Mouse (Mus musculus) C2C12 (cell line): Measurements from ENCODE around the gene Jam3.

ENCODE experiments used
- CEBPB ChIP-seq: IDR thresholded peaks from one replicate; pipeline ENCODE4 v1.6.1; 2011; ENCODE audit warnings: low read depth, mild to moderate bottlenecking, control low read depth, moderate library complexity
- CTCF ChIP-seq: IDR thresholded peaks from one replicate; pipeline ENCODE4 v1.5.1; 2011; ENCODE audit not compliant: control insufficient read depth, insufficient read depth, insufficient read length
- MAX ChIP-seq: IDR thresholded peaks from one replicate; pipeline ENCODE4 v1.6.1; 2011; ENCODE audit warnings: mild to moderate bottlenecking, control low read depth
- MYOD1 ChIP-seq: IDR thresholded peaks from one replicate; pipeline ENCODE4 v1.6.1; 2011; ENCODE audit warnings: low read depth; ENCODE audit not compliant: control insufficient read depth, insufficient read length
- MYOG ChIP-seq: IDR thresholded peaks from one replicate; pipeline ENCODE4 v1.6.1; 2011; ENCODE audit not compliant: control insufficient read depth, insufficient read length; ENCODE audit errors: extremely low read depth
- USF1 ChIP-seq: IDR thresholded peaks from one replicate; pipeline ENCODE4 v1.6.1; 2011; ENCODE audit warnings: low read depth, mild to moderate bottlenecking, control low read depth, moderate library complexity

GRCm38 (mm10) chr9:27074677-27075076 is 80.5 kb downstream of the Jam3 start:
- no peak for TF ChIP-seq CTCF
- no peak for TF ChIP-seq CEBPB
- TF ChIP-seq MAX = no peak
- no peak for TF ChIP-seq MYOG
- TF ChIP-seq MYOD1 = no peak
- TF ChIP-seq USF1 = no peak
